Mouse (Mus musculus): ENCODE measurements around the gene Amotl1. TPM values are rescaled to one million over a fixed set of nuclear protein-coding genes. Genes with fewer than 3 reads are reported as not detected.
A peak's percentile ranks its signal among the peaks of the same experiment; 100 is the strongest.

The Amotl1 gene
- polyA plus RNA-seq, 1 experiment from 2014 or later, result 27.4 TPM

DNA sequence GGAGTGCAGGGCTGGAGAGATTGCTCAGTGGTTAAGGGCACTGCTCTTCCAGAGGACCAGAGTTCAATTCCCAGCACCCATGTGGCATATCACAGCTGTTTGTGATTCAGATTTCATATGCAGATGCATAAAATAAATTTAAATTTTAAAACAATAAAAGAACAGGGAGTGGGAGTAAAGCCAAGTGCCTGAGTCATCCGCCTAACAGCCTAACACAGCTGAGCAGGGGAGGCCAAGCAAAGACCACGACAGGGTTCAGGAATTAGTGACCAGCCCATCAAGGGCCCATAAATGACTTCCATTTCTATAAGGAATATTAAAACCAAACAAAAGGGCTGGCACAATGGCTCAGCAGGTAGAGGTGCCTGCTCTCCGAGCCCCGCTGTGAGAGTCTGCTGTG, 84.3 kb downstream of the Amotl1 start:
- 87% methylated on average over 4 of the region's 4 CpGs for WGBS
- Histone ChIP-seq H3K4me3 (no peak overlapping the region), H3K27ac (replicated peaks) (no peak overlapping the region), H3K36me3 (replicated peaks) (peaks cover 100% of the 10 kb centered on the region), H3K9me3 (no peaks in the 10 kb centered on the region), H3K27me3 (replicated peaks; ENCODE audit: low read depth, poor library complexity, severe bottlenecking) (no peaks in the 10 kb centered on the region), H3K4me1 (0 out of 2 replicates have a peak, but pooled peaks cover 3% of the 10 kb centered on the region)
- DNase-seq (ENCODE audit: low spot score), result no peak

DNA sequence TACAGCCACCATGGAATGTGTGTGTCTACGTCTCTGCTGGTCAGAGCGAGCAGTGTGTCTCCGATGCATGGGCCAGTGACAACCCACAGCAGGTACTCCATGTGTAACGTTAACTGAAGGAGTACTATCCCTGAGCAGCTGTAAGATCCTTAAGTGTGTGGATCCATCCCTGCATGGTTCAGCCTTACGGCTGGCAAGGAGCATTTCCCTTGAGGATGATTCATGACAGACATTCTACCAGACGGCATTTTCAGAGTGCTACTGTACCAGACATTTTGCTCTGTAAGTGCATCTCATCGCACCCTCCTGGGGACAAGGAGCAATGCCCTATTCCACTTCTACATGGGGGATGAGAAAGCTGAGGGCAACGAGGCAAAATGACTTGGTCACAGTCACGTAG, 84.9 kb downstream of the Amotl1 start:
- Histone ChIP-seq H3K27me3 (replicated peaks; ENCODE audit: low read depth, poor library complexity, severe bottlenecking) (no peaks in the 10 kb centered on the region), H3K9me3 (no peaks in the 10 kb centered on the region), H3K36me3 (replicated peaks) (peaks cover 100% of the 10 kb centered on the region), H3K4me1 (0 out of 2 replicates have a peak, but pooled peaks cover 3% of the 10 kb centered on the region), H3K4me3 (no peak overlapping the region), H3K27ac (replicated peaks) (no peak overlapping the region)
- WGBS, result 92% methylated on average over 9 of the region's 9 CpGs
- no peak for DNase-seq (ENCODE audit: low spot score)

DNA sequence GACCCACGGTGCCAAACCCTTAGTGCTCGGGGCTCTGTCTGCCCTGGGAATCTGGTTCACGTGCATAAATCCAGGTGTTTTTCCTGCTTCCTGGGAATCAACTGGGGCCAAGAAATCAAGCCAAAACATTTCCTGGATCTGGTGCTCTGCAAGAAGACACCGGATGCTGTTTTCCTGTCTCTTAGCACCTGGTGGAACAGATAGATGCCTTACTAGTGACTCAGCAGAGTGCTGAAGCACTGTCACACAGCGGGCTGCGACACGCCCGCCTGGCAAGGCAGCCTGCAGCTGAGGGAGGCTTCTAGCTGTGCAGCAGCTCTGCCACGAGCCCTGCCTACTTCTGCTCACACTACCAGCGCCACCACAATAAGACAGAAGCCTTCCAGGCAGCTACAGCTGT, 85.4 kb downstream of the Amotl1 start:
- Histone ChIP-seq H3K4me1 (0 out of 2 replicates have a peak, but pooled peaks cover 3% of the 10 kb centered on the region), H3K27ac (replicated peaks) (no peak overlapping the region), H3K4me3 (no peak overlapping the region), H3K27me3 (replicated peaks; ENCODE audit: low read depth, poor library complexity, severe bottlenecking) (no peaks in the 10 kb centered on the region), H3K9me3 (no peaks in the 10 kb centered on the region), H3K36me3 (replicated peaks) (peaks cover 100% of the 10 kb centered on the region)
- no peak for DNase-seq (ENCODE audit: low spot score)
- 84% methylated on average over 10 of the region's 10 CpGs for WGBS

DNA sequence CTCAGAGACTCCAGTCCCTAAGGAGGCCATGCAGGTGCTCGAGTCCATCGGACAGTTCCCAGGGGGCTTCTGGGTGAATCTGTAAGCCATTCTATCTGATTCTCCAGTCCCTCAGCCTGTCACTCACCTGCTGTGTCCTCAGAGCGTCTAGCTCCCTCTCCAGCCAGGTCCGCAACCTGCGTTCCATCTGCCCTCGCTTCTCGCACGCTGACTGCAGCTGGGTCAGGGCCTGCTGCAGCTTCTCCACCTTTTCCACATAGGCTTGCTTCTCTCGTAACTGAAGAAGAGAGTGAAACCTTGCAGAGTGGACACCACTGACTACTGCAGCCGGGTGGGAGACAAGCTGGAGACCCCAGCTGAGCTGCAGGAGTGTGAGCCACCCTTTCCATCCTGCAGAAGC, 86.5 kb downstream of the Amotl1 start:
- WGBS, result 89% methylated on average over 10 of the region's 10 CpGs
- Histone ChIP-seq H3K27ac (replicated peaks) (no peak overlapping the region), H3K9me3 (no peaks in the 10 kb centered on the region), H3K27me3 (replicated peaks; ENCODE audit: low read depth, poor library complexity, severe bottlenecking) (no peaks in the 10 kb centered on the region), H3K36me3 (replicated peaks) (peaks cover 100% of the 10 kb centered on the region), H3K4me1 (0 out of 2 replicates have a peak, but pooled peaks cover 3% of the 10 kb centered on the region), H3K4me3 (no peak overlapping the region)
- no peak for DNase-seq (ENCODE audit: low spot score)

DNA sequence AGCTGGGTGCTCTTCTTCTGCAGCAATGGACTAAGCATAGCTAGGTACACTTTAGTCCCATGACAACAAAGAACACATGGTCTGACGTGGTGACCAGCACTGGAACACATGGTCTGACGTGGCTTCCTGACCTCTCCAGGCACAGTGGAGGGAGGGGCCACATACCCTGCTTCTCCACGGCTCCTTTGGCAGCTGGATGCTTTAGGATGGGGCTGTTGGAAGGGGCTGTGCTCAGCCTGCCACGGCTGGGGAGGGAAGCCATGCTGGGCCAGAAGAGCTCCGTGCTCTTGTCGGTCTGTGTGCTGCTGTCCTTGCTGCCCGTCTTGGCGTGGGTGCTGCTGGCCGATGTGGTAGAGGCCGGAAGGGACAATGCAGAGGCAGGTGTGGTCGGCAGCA, 96.5 kb downstream of the Amotl1 start:
- no peaks in the 10 kb centered on the region for H3K27me3 ChIP-seq (replicated peaks; ENCODE audit: low read depth, poor library complexity, severe bottlenecking)
- H3K4me3 ChIP-seq, result no peak overlapping the region
- H3K27ac ChIP-seq (replicated peaks), result peak overlapping the region; percentile 30; the same call in 1 of the 2 replicates
- no peaks in the 10 kb centered on the region for H3K9me3 ChIP-seq
- H3K4me1 ChIP-seq, result peaks cover 10% of the 10 kb centered on the region
- H3K36me3 ChIP-seq (replicated peaks), result peaks cover 99% of the 10 kb centered on the region
- DNase-seq (ENCODE audit: low spot score), result no peak
- WGBS, result 72% methylated on average over 11 of the region's 11 CpGs

DNA sequence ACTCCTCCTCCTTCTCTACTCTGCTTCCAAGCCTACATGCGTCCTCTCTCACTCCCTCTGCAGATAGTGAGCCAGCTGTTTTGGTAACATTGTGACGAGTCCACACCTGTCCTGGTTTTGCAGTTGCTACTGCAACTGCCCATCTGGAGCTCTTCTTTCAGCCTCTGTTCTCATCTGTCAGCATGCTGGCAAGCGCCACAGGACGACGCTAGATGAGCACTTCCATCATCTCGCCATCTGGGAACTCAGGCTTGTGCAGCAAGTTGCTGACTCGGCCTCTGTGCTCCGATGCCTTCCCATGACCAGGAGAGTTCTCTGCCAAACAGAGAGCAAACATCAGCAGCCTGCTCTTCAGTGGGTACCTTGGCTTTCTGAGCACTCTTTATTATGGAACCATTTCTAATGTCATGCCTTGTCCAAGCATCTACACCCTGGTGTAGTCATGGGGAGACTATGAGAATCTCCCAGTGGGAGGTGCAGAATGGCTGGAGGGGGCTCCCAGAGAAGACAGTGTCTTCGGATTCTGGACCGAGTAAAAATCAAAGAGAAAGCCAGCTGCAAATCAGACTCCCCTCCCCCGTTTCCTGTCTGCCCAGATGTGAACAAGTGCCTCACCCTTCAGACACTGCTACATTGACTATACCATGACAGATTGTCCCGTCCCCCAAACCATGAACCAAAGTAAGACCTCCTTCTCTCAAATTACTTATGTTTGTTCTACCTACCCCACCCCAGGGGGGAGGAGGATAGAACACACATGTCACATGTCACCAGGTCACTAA, 97.1 kb downstream of the Amotl1 start:
- WGBS, result 69% methylated on average over 12 of the region's 12 CpGs
- no peak for DNase-seq (ENCODE audit: low spot score)
- H3K4me3 ChIP-seq, result no peak overlapping the region
- H3K4me1 ChIP-seq, result peaks cover 10% of the 10 kb centered on the region
- peaks cover 99% of the 10 kb centered on the region for H3K36me3 ChIP-seq (replicated peaks)
- no peaks in the 10 kb centered on the region for H3K9me3 ChIP-seq
- no peaks in the 10 kb centered on the region for H3K27me3 ChIP-seq (replicated peaks; ENCODE audit: low read depth, poor library complexity, severe bottlenecking)
- H3K27ac ChIP-seq (replicated peaks), result 0 out of 2 replicates have a peak overlapping the region, but pooled peaks have one; percentile 30

DNA sequence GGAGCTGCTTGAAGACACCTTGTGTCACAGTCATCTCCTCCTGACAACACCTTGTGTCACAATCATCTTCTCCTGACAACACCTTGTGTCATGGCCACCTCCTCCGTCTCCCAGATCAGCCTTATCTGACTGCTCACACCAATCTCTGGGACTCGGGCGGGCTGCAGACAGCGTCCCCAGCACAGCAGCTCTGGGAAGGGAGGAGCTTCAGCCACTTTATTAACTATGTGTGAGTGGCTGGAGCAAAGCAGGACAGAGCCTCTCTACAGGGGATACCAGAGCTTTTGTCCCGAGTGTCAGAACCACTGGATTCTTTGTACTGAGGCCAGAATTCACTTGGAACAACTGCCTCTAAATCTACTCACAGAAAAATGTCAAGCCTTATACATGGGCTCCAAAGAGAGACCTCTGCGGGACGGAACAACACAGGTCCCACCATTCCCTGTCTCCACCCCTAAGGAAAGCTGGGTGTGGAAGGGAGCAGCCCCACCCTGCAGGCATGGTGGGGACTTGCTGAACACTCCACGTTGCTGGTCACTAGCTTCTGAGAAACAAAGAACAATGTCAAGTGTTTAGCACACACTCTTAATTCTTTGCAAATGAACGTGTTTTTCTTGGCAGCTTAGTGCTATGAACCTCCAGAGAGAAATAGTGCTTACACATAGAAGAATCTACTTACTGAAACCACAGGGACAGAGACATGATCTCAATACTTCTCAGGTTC, 100.7 kb downstream of the Amotl1 start:
- 79% methylated on average over 9 of the region's 9 CpGs for WGBS
- no peak overlapping the region for H3K27ac ChIP-seq (replicated peaks)

DNA sequence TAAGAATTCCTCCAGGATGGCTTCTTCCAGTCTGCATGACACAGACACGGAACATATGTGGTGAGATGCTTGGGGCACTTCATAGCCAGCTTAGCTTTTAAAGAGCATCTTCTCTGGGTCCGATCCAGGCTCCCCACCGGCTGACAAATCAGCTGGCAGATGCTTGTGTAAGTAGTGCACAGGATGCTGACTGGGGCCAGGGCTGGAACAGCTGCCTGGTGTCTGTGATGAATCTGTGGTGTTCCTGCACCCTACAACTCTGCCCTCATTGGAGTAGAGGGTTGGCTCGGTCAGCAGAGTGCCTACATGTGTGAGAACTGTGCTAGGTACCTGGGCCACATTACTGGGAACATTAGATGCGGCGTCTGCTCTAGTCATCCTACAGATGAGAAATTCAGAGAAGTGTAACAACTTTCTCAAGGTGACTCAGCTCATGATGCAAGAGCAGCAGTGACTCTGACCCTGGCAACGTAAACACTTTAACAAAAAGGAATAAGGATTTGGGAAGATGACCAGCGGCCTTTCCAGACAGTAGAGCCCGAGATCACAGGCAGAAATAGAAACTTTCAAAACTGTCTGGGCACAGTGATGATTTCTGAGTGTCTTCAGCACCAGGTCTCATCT, 109.9 kb downstream of the Amotl1 start:
- peaks cover 10% of the 10 kb centered on the region for H3K4me1 ChIP-seq
- WGBS, result 89% methylated on average over 9 of the region's 9 CpGs
- no peaks in the 10 kb centered on the region for H3K9me3 ChIP-seq
- H3K27me3 ChIP-seq (replicated peaks; ENCODE audit: low read depth, poor library complexity, severe bottlenecking), result no peaks in the 10 kb centered on the region
- no peak for DNase-seq (ENCODE audit: low spot score)
- H3K4me3 ChIP-seq, result no peak overlapping the region
- no peak overlapping the region for H3K27ac ChIP-seq (replicated peaks)
- H3K36me3 ChIP-seq (replicated peaks), result peaks cover 14% of the 10 kb centered on the region

More for the DNA sequence above, 100.7 kb downstream of the Amotl1 start:
- Histone ChIP-seq H3K27me3 (replicated peaks; ENCODE audit: low read depth, poor library complexity, severe bottlenecking) (no peaks in the 10 kb centered on the region), H3K4me1 (peaks cover 10% of the 10 kb centered on the region), H3K9me3 (no peaks in the 10 kb centered on the region), H3K4me3 (no peak overlapping the region), H3K36me3 (replicated peaks) (peaks cover 100% of the 10 kb centered on the region)
- DNase-seq (ENCODE audit: low spot score), result no peak

DNA sequence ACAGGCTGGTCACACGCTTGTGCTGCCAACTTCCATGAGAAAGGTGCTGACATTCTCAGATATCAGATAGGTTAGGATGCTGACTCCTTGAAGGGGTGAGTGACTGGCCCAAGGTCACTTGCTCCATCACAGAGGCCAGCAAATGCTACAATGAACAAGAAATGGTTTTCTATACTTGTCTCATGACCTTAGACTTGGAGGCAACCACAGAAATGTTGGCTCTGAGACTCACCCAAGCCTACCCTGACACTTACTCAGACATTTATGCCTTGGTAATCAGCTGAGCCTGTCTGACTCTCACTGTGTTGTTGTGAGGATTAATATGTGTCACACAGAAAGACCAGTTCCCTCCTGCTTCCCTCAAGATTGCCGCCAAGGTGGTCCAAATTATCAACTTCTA, 111.2 kb downstream of the Amotl1 start:
- peaks cover 1% of the 10 kb centered on the region for H3K36me3 ChIP-seq (replicated peaks)
- no peaks in the 10 kb centered on the region for H3K27me3 ChIP-seq (replicated peaks; ENCODE audit: low read depth, poor library complexity, severe bottlenecking)
- DNase-seq (ENCODE audit: low spot score), result no peak
- no peak overlapping the region for H3K27ac ChIP-seq (replicated peaks)
- no peaks in the 10 kb centered on the region for H3K9me3 ChIP-seq
- 88% methylated on average over 2 of the region's 2 CpGs for WGBS
- peaks cover 10% of the 10 kb centered on the region for H3K4me1 ChIP-seq
- H3K4me3 ChIP-seq, result no peak overlapping the region

DNA sequence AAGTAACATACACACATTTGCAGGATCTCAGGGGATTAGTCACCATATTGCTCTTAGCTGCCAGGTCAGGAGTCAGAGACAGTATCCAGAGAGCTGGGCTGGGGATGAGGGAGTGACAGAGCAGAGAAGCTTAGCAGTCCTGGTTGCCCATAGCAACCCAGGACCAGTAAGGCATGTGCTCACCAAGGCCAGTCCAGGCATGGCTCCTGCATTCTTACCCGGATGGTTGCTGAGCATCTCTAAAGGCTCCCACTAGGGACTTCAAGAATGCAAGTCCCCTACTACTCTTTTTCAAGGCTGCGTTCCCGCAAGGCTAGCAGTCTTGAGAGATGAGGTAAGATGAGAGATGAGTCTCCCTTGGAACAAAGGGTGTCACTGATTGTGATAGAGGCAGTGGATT, 112.6 kb downstream of the Amotl1 start:
- H3K36me3 ChIP-seq (replicated peaks), result no peaks in the 10 kb centered on the region
- DNase-seq (ENCODE audit: low spot score), result peak; percentile 30
- H3K27ac ChIP-seq (replicated peaks), result no peak overlapping the region

DNA sequence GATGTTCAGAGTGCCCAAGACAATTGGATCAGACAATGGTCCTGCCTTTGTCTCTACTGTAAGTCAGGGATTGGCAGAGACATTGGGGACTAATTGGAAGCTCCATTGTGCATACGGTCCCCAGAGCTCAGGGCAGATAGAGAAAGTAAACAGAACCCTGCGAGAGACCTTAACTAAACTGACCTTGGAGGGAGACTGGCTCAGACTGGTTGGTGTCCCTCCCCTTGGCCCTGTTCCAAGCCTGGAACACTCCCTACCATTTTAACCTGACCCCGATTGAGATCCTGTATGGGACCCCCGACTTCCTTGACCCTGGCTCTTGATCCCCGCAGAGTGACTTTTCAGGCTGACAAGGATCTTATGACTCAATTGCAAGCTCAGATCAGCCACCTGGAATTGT, 114.9 kb downstream of the Amotl1 start:
- no peak overlapping the region for H3K4me3 ChIP-seq
- H3K4me1 ChIP-seq, result peaks cover 10% of the 10 kb centered on the region
- DNase-seq (ENCODE audit: low spot score), result no peak
- H3K36me3 ChIP-seq (replicated peaks), result no peaks in the 10 kb centered on the region
- no peaks in the 10 kb centered on the region for H3K9me3 ChIP-seq
- no peaks in the 10 kb centered on the region for H3K27me3 ChIP-seq (replicated peaks; ENCODE audit: low read depth, poor library complexity, severe bottlenecking)
- WGBS, result 82% methylated on average over 5 of the region's 5 CpGs
- H3K27ac ChIP-seq (replicated peaks), result no peak overlapping the region

More for the DNA sequence above, 112.6 kb downstream of the Amotl1 start:
- 42% methylated on average over 3 of the region's 3 CpGs for WGBS
- Histone ChIP-seq H3K4me1 (peaks cover 10% of the 10 kb centered on the region), H3K27me3 (replicated peaks; ENCODE audit: low read depth, poor library complexity, severe bottlenecking) (no peaks in the 10 kb centered on the region), H3K4me3 (no peak overlapping the region), H3K9me3 (no peaks in the 10 kb centered on the region)

DNA sequence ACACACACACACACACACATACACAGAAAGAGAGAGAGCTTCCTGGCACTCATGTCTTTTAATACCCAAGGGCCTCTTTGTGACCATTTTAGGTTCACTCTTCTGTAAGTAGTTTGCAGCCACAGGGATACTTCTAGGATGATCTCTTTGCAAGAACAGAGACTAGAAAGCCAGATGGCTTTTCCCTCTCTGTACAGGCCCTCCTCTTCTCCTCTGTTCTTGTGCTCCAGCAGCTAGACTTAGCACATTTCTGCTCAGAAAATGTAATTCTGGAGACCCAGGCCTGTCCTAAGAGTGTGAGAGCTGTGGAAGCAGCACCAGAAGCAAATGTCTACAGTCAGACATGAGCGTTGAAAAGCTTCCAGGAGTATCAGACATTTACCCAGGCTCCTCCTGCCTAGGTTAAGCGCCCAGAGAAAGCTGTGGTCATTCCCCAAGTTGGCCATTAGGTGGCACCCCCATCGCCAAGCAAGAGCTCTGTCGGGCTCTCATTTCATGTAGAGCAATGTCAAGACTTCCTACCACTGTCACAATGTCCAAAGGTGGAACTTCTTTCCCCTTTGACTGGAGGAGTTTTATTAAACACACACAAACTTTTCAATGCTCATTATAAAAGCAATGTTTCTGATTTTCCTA, 121.3 kb downstream of the Amotl1 start:
- Histone ChIP-seq H3K36me3 (replicated peaks) (no peaks in the 10 kb centered on the region), H3K9me3 (no peaks in the 10 kb centered on the region), H3K4me3 (no peak overlapping the region), H3K4me1 (peaks cover 21% of the 10 kb centered on the region), H3K27ac (replicated peaks) (no peak overlapping the region), H3K27me3 (replicated peaks; ENCODE audit: low read depth, poor library complexity, severe bottlenecking) (no peaks in the 10 kb centered on the region)
- WGBS, result 11% methylated on average over 4 of the region's 4 CpGs
- peak; percentile 75 for DNase-seq (ENCODE audit: low spot score)
